8 mouse cellular contexts compared by ENCODE assay signal in the genomic region with DNA sequence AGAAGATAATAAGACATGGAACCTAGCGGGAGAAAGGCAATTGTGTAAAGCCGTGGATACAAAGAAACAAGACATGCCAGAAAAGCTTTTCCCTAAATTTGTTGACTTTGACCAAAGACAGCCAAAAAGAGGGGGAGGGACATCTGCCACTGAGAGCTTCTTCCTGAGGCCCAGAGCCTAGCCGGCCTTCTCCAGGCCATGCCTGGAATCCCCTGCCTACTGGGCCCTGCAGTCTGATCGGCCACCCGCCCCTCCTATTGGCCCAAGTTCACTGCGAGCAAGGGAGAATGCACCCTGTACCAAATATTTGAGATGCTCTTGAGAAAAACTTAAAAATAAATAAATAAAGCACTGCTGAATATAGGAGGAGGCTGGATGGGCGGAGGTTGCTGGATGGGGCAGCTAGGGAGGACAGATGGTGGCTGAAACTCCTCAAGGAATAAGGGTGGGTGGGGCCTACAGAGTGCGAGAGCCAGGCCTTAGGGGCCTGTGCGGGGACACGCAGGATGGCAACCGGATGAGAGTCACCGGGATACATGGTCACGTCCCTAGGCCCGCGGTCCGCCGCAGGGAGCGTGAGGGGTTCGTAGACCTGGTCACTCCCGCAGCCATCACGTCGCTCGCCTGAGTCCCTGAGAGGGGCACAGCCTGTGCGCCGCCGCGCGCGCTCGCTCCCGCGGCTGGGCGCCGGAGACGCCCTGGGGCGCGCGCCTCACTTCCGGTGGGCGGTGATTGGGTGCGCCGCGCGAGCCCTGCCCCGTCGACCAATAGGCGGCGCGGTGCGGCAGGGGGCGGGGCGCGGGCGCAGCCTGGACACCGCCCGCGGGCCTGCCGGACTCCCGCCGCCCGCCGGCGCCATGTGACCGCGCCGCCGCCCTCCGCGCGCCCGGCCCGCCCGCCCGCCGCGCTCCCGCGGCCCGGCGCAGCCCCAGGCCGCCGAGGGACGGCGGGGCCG. TPM values are rescaled to one million over a fixed set of nuclear protein-coding genes. Genes with fewer than 3 reads are reported as not detected.
A peak's percentile ranks its signal among the peaks of the same experiment; 100 is the strongest.
DNase-seq lines count a peak whose midpoint lies in the region; ATAC-seq and TF ChIP-seq lines count a peak whose summit lies in the region.

A gene (plus strand): TSS at position 905 of the 955 bp plus-strand sequence.

- peak; percentile 89 for TF ChIP-seq POLR2A in testis, adult 2 months (IDR thresholded peaks at IDR 0.05; ENCODE audit: control insufficient read depth, low read depth, low read length)

- 9% methylated on average over 84 of the region's 85 CpGs for WGBS in forebrain, embryonic 10.5 days
- WGBS in heart, embryonic 15.5 days, result 4% methylated on average over 57 of the region's 85 CpGs
- WGBS in liver, embryonic 16.5 days (ENCODE audit: insufficient replicate concordance), result 6% methylated on average over 47 of the region's 85 CpGs
- WGBS in neural tube, embryonic 13.5 days, result 3% methylated on average over 41 of the region's 85 CpGs

- TF ChIP-seq CTCF in testis, adult 2 months (IDR thresholded peaks at IDR 0.05; ENCODE audit: control insufficient read depth, insufficient read depth, insufficient replicate concordance, low read depth, low read length), result no peak

- peak within 1 kb of the TSS; percentile 97 for H3K9ac ChIP-seq in heart, embryonic 15.5 days
- peak within 1 kb of the TSS; percentile 94 for H3K9ac ChIP-seq in liver, embryonic 16.5 days (ENCODE audit: low read depth, low read length)
- H3K9ac ChIP-seq in neural tube, embryonic 13.5 days, result peak within 1 kb of the TSS; percentile 94

- peak; percentile 96 for ATAC-seq in heart, embryonic 15.5 days (replicated peaks; ENCODE audit: insufficient number of reproducible peaks, insufficient read depth, low FRiP score, low read depth)
- ATAC-seq in liver, embryonic 16.5 days (ENCODE audit: low read depth), result peak; percentile 95
- peak; percentile 91 for ATAC-seq in neural tube, embryonic 13.5 days (ENCODE audit: low read depth)

- DNase-seq in CD8-positive naive resting alpha-beta T cell, adult 2 months (ENCODE audit: low read depth in 2 of 2, low spot score in 2 of 2), result peak; percentile 74 to 83
- DNase-seq in c-Kit-negative CD71-positive TER-119-positive erythroid progenitor cells, embryonic 14.5 days (ENCODE audit: low read depth, low spot score), result peak; percentile 92
- peak; percentile 86 for DNase-seq in forebrain, embryonic 10.5 days (ENCODE audit: extremely low spot score, low spot score)
- DNase-seq in kidney, postnatal 25 days, result peak; percentile 95 to 98

- H3K27ac ChIP-seq in forebrain, embryonic 10.5 days, result peak within 1 kb of the TSS; percentile 95
- H3K27ac ChIP-seq in heart, embryonic 15.5 days, result peak within 1 kb of the TSS; percentile 90
- H3K27ac ChIP-seq in liver, embryonic 16.5 days (ENCODE audit: low read length), result peak within 1 kb of the TSS; percentile 84
- H3K27ac ChIP-seq in neural tube, embryonic 13.5 days (replicated peaks), result peak within 1 kb of the TSS; percentile 96
- peak within 1 kb of the TSS; percentile 81 for H3K27ac ChIP-seq in testis, adult 2 months (ENCODE audit: control insufficient read depth, insufficient read depth, low read depth, low read length)

- peak within 1 kb of the TSS; percentile 94 for H3K4me3 ChIP-seq in forebrain, embryonic 10.5 days
- H3K4me3 ChIP-seq in heart, embryonic 15.5 days, result peak within 1 kb of the TSS; percentile 95
- H3K4me3 ChIP-seq in liver, embryonic 16.5 days (ENCODE audit: low read depth, low read length), result peak within 1 kb of the TSS; percentile 89
- H3K4me3 ChIP-seq in neural tube, embryonic 13.5 days, result peak within 1 kb of the TSS; percentile 91
- peak within 1 kb of the TSS; percentile 96 for H3K4me3 ChIP-seq in testis, adult 2 months (ENCODE audit: control insufficient read depth, low read depth, low read length)

- H3K36me3 ChIP-seq in forebrain, embryonic 10.5 days (replicated peaks), result peaks cover 10% of the 10 kb centered on the region
- no peaks in the 10 kb centered on the region for H3K36me3 ChIP-seq in heart, embryonic 15.5 days
- no peaks in the 10 kb centered on the region for H3K36me3 ChIP-seq in liver, embryonic 16.5 days (ENCODE audit: control insufficient read depth, insufficient read depth)
- no peaks in the 10 kb centered on the region for H3K36me3 ChIP-seq in neural tube, embryonic 13.5 days
- no peaks in the 10 kb centered on the region for H3K36me3 ChIP-seq in testis, adult 2 months (ENCODE audit: control insufficient read depth, insufficient read depth, low read length)

- no peaks in the 10 kb centered on the region for H3K9me3 ChIP-seq in forebrain, embryonic 10.5 days
- H3K9me3 ChIP-seq in heart, embryonic 15.5 days (replicated peaks), result no peaks in the 10 kb centered on the region
- H3K9me3 ChIP-seq in liver, embryonic 16.5 days (replicated peaks; ENCODE audit: control insufficient read depth, low read length), result no peaks in the 10 kb centered on the region
- H3K9me3 ChIP-seq in neural tube, embryonic 13.5 days, result no peaks in the 10 kb centered on the region

- peaks cover 49% of the 10 kb centered on the region for H3K4me1 ChIP-seq in forebrain, embryonic 10.5 days
- peaks cover 45% of the 10 kb centered on the region for H3K4me1 ChIP-seq in heart, embryonic 15.5 days (replicated peaks)
- peaks cover 40% of the 10 kb centered on the region for H3K4me1 ChIP-seq in liver, embryonic 16.5 days (ENCODE audit: control insufficient read depth, low read depth, low read length)
- peaks cover 52% of the 10 kb centered on the region for H3K4me1 ChIP-seq in neural tube, embryonic 13.5 days (replicated peaks)
- peaks cover 19% of the 10 kb centered on the region for H3K4me1 ChIP-seq in testis, adult 2 months (ENCODE audit: control insufficient read depth, insufficient read depth, low read length)

- peak within 1 kb of the TSS; percentile 97 for H3K4me2 ChIP-seq in heart, embryonic 15.5 days
- H3K4me2 ChIP-seq in liver, embryonic 16.5 days (ENCODE audit: low read depth, low read length), result peak within 1 kb of the TSS; percentile 99
- H3K4me2 ChIP-seq in neural tube, embryonic 13.5 days, result peak within 1 kb of the TSS; percentile 84

- H3K27me3 ChIP-seq in forebrain, embryonic 10.5 days (ENCODE audit: poor library complexity, severe bottlenecking), result no peaks in the 10 kb centered on the region
- H3K27me3 ChIP-seq in heart, embryonic 15.5 days, result no peaks in the 10 kb centered on the region
- no peaks in the 10 kb centered on the region for H3K27me3 ChIP-seq in liver, embryonic 16.5 days (ENCODE audit: control insufficient read depth, insufficient read depth, low read depth, low read length)
- H3K27me3 ChIP-seq in neural tube, embryonic 13.5 days, result no peaks in the 10 kb centered on the region
- no peaks in the 10 kb centered on the region for H3K27me3 ChIP-seq in testis, adult 2 months (ENCODE audit: control insufficient read depth, insufficient read depth, low read length)

RNA-seq across cellular contexts. Expression of the gene that starts here (rescaled TPM):
- polyA plus RNA-seq in forebrain, embryonic 10.5 days (2016; fragmentation: Nextera tagmentation; extraction: Ambion mirVana), result 16.9 and 18.3 TPM in 2 replicates
- polyA plus RNA-seq in heart, embryonic 15.5 days (2015; fragmentation: Nextera tagmentation; extraction: Ambion mirVana), result 6.9 and 9.0 TPM in 2 replicates
- polyA plus RNA-seq in liver, embryonic 16.5 days (2015; fragmentation: Nextera tagmentation; extraction: Ambion mirVana), result 4.3 and 5.8 TPM in 2 replicates
- polyA plus RNA-seq in neural tube, embryonic 13.5 days (2015; fragmentation: Nextera tagmentation; extraction: Ambion mirVana), result 26.1 and 27.8 TPM in 2 replicates
- 216 and 228 TPM in 2 replicates for polyA plus RNA-seq in testis, adult 2 months (2012; rRNA removed)

Comparison
In these comparisons a context has a peak if more than half of its experiments do, and no peak if none do; other contexts are left out.
1. Peak in every context shown above with its lines: DNase-seq, ATAC-seq, H3K4me3 ChIP-seq and H3K27ac ChIP-seq.